Mouse (Mus musculus): ENCODE measurements at regions not wholly inside any gene's neighbourhood (a gene's known extent, or its start where the extent isn't known, plus 50 kb on each side); places are given as distances from the start of the nearest gene placed in this dataset.
A peak's percentile ranks its signal among the peaks of the same experiment; 100 is the strongest.

DNA sequence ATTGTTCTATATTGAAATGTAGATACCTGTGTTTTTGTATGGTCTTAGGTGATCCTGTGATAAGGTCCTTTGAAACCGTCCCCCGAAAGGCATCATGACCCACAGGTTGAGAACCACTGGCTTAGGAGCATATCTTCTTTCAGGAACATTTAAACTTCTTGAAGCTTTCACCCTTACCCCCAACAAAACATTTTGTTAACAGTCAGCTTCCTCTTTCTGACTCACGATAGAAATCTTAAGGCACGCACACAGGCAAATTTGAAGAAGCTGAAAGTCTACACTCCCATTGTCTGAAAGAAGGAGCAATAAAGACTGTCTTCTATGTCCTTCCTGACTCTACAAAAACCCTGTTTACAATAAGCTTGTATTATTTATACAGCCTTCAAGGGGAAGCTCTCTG, 388.2 kb downstream of the Setd4 start:
- 44% methylated on average over 4 of the region's 4 CpGs for WGBS (ENCODE audit: insufficient replicate concordance)

DNA sequence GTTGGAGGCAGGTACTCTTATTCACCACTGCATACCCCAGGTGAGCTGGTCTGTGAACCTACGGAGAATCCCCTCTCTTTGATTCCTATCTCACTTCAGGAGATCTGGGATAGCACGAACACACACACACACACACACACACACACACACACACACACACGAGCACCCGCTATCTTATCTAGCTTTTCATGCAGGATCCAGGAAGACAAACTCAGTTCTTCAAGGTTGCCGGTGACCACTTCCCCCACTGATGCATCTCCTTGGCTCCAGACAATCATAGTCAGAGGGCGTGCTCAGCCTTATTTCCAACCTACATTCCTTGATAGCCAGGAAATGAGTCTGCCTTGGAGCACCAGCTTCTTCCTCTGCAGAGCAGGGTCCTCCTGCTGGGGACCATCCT, 387.7 kb upstream of the Runx1 start:
- Histone ChIP-seq H3K9me3 (replicated peaks; ENCODE audit: control insufficient read depth, low read length) (no peaks in the 10 kb centered on the region), H3K4me1 (ENCODE audit: control insufficient read depth, low read depth, low read length) (no peaks in the 10 kb centered on the region), H3K27ac (ENCODE audit: low read length) (no peak overlapping the region), H3K9ac (ENCODE audit: low read depth, low read length) (no peak overlapping the region), H3K4me2 (ENCODE audit: low read depth, low read length) (no peak overlapping the region), H3K27me3 (ENCODE audit: control insufficient read depth, insufficient read depth, low read depth, low read length) (peaks cover 9% of the 10 kb centered on the region), H3K36me3 (ENCODE audit: control insufficient read depth, insufficient read depth) (no peaks in the 10 kb centered on the region), H3K4me3 (ENCODE audit: low read depth, low read length) (no peak overlapping the region)
- WGBS (ENCODE audit: insufficient replicate concordance): 35% methylated on average over 6 of the region's 6 CpGs
- no peak for ATAC-seq (ENCODE audit: low read depth)

More for the DNA sequence above, 388.2 kb downstream of the Setd4 start:
- H3K9ac ChIP-seq (ENCODE audit: low read depth, low read length): no peak overlapping the region
- ATAC-seq (ENCODE audit: low read depth): no peak
- no peaks in the 10 kb centered on the region; the same call in 1 of the 2 replicates for H3K4me1 ChIP-seq (ENCODE audit: control insufficient read depth, low read depth, low read length)
- no peak overlapping the region for H3K27ac ChIP-seq (ENCODE audit: low read length)
- H3K4me3 ChIP-seq (ENCODE audit: low read depth, low read length): no peak overlapping the region
- H3K9me3 ChIP-seq (replicated peaks; ENCODE audit: control insufficient read depth, low read length): no peaks in the 10 kb centered on the region
- no peak overlapping the region for H3K4me2 ChIP-seq (ENCODE audit: low read depth, low read length)
- no peaks in the 10 kb centered on the region for H3K36me3 ChIP-seq (ENCODE audit: control insufficient read depth, insufficient read depth)
- H3K27me3 ChIP-seq (ENCODE audit: control insufficient read depth, insufficient read depth, low read depth, low read length): peaks cover 9% of the 10 kb centered on the region

DNA sequence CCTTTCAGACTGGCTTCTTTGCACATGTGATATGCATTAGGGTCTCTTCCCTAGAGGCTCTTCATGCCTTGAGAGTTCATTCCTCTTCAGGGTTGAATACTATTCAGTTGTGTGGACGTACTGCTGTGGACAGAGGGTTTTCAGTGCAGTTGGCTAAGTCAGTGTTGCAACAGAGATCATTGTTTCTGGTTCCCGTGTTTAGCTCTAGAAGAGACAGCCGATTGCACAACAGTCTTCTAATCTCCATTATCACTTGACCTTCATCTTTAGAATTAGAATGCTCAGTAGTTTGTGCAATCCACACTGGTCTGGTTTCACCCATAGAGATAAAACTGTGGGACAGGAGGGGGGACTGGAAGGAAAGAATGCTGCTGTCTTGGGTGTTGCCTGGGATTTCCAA, 381.7 kb upstream of the Runx1 start:
- no peaks in the 10 kb centered on the region for H3K36me3 ChIP-seq (ENCODE audit: control insufficient read depth, insufficient read depth)
- no peak for ATAC-seq (ENCODE audit: low read depth)
- 27% methylated on average over 3 of the region's 3 CpGs for WGBS (ENCODE audit: insufficient replicate concordance)

DNA sequence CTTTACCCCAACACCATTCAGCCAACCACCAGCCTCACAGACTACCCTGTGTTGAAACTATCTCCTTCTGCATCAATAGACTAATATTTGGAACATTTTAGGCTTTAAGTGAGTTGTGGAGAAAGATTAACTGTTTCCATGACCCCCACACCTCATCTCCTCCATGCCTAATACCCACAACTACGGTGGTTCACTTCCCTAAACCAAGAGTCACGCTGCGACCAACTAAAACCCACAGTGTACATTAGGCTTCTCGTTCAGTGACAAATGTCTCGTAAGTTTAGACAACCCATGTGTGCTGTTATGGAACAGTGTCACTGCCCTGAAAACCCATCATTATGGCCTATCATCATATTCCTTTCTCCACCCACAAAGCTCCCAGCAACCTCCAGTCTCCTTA, 381.3 kb upstream of the Runx1 start:
- Histone ChIP-seq H3K27ac (ENCODE audit: low read length) (no peak overlapping the region), H3K36me3 (ENCODE audit: control insufficient read depth, insufficient read depth) (no peaks in the 10 kb centered on the region), H3K4me2 (ENCODE audit: low read depth, low read length) (no peak overlapping the region), H3K27me3 (ENCODE audit: control insufficient read depth, insufficient read depth, low read depth, low read length) (no peaks in the 10 kb centered on the region), H3K4me3 (ENCODE audit: low read depth, low read length) (no peak overlapping the region), H3K4me1 (ENCODE audit: control insufficient read depth, low read depth, low read length) (peaks cover 2% of the 10 kb centered on the region; the same call in 1 of the 2 replicates), H3K9ac (ENCODE audit: low read depth, low read length) (no peak overlapping the region), H3K9me3 (replicated peaks; ENCODE audit: control insufficient read depth, low read length) (no peaks in the 10 kb centered on the region)
- WGBS (ENCODE audit: insufficient replicate concordance): 44% methylated on average over 5 of the region's 5 CpGs
- no peak for ATAC-seq (ENCODE audit: low read depth)

More for the DNA sequence above, 381.7 kb upstream of the Runx1 start:
- Histone ChIP-seq H3K4me2 (ENCODE audit: low read depth, low read length) (no peak overlapping the region), H3K27ac (ENCODE audit: low read length) (no peak overlapping the region), H3K9ac (ENCODE audit: low read depth, low read length) (no peak overlapping the region), H3K4me3 (ENCODE audit: low read depth, low read length) (no peak overlapping the region), H3K4me1 (ENCODE audit: control insufficient read depth, low read depth, low read length) (peaks cover 2% of the 10 kb centered on the region; the same call in 1 of the 2 replicates), H3K9me3 (replicated peaks; ENCODE audit: control insufficient read depth, low read length) (no peaks in the 10 kb centered on the region), H3K27me3 (ENCODE audit: control insufficient read depth, insufficient read depth, low read depth, low read length) (no peaks in the 10 kb centered on the region)

DNA sequence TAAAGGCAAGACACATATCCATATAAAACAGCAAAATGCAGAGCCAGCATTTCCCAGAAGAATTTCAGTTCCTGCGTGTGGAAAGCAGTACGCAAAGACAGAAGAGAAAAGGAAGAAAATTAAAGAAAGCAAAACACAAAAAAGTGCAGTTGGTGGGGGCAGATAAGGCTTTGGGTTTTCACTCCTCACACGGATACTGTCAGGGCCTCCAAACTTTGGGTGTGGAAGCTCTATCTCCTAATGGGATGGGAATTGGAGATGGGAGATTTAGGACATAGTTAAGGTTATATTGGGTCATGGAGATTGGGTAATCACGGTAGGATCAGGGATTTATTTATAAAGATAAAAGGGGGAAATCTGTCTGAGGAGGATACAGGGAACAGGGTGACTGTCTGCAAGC, 380.4 kb upstream of the Runx1 start:
- Histone ChIP-seq H3K9me3 (replicated peaks; ENCODE audit: control insufficient read depth, low read length) (no peaks in the 10 kb centered on the region), H3K9ac (ENCODE audit: low read depth, low read length) (no peak overlapping the region), H3K27me3 (ENCODE audit: control insufficient read depth, insufficient read depth, low read depth, low read length) (no peaks in the 10 kb centered on the region), H3K4me3 (ENCODE audit: low read depth, low read length) (no peak overlapping the region), H3K4me1 (ENCODE audit: control insufficient read depth, low read depth, low read length) (peaks cover 2% of the 10 kb centered on the region; the same call in 1 of the 2 replicates), H3K36me3 (ENCODE audit: control insufficient read depth, insufficient read depth) (no peaks in the 10 kb centered on the region), H3K27ac (ENCODE audit: low read length) (no peak overlapping the region), H3K4me2 (ENCODE audit: low read depth, low read length) (no peak overlapping the region)
- WGBS (ENCODE audit: insufficient replicate concordance): 29% methylated on average over 4 of the region's 4 CpGs
- no peak for ATAC-seq (ENCODE audit: low read depth)

DNA sequence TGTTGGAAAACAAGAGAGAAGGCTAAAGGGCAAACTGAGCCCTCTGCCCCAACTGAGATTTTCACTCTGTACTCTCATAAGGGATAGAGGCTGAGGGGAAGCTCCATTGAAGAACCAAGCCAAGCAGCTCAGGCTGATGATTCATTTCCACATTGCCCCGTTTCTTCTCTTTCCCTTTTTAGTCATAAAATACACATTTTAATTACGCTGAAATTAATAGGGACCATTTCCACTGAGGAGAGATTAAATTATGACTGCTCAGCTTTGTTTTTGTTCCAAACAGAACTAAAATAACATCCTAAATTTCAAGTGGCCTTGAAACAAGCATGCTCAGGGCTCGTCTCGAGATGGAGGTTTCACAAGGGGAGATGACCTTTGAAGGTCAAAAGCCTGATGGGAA, 378.7 kb upstream of the Runx1 start:
- H3K4me1 ChIP-seq (ENCODE audit: control insufficient read depth, low read depth, low read length): peaks cover 2% of the 10 kb centered on the region; the same call in 1 of the 2 replicates
- no peaks in the 10 kb centered on the region for H3K9me3 ChIP-seq (replicated peaks; ENCODE audit: control insufficient read depth, low read length)
- H3K27ac ChIP-seq (ENCODE audit: low read length): no peak overlapping the region
- H3K4me2 ChIP-seq (ENCODE audit: low read depth, low read length): no peak overlapping the region
- no peak for ATAC-seq (ENCODE audit: low read depth)
- H3K27me3 ChIP-seq (ENCODE audit: control insufficient read depth, insufficient read depth, low read depth, low read length): no peaks in the 10 kb centered on the region
- H3K4me3 ChIP-seq (ENCODE audit: low read depth, low read length): no peak overlapping the region
- H3K36me3 ChIP-seq (ENCODE audit: control insufficient read depth, insufficient read depth): no peaks in the 10 kb centered on the region
- H3K9ac ChIP-seq (ENCODE audit: low read depth, low read length): no peak overlapping the region
- 63% methylated on average over 4 of the region's 4 CpGs for WGBS (ENCODE audit: insufficient replicate concordance)

DNA sequence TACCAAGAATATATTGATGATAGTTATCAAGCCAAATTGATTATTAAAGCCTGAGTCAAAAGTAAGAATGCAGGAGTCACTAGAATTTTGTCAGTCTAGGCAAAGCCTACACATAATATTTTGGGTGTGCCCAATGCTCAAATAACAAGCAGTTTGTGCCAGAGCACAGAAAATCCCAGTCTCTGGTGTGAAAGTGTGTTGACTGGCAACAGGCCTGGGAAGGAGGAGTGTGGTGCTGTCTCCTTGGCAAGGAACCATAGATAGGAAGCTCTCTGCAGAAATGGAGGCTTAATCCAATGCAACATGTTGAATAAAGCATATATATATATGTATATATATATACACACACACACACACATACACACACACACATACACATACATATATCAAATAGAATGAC, 376.6 kb upstream of the Runx1 start:
- Histone ChIP-seq H3K36me3 (ENCODE audit: control insufficient read depth, insufficient read depth) (no peaks in the 10 kb centered on the region), H3K4me2 (ENCODE audit: low read depth, low read length) (no peak overlapping the region), H3K27me3 (ENCODE audit: control insufficient read depth, insufficient read depth, low read depth, low read length) (no peaks in the 10 kb centered on the region), H3K27ac (ENCODE audit: low read length) (no peak overlapping the region), H3K4me3 (ENCODE audit: low read depth, low read length) (no peak overlapping the region), H3K9ac (ENCODE audit: low read depth, low read length) (no peak overlapping the region), H3K9me3 (replicated peaks; ENCODE audit: control insufficient read depth, low read length) (no peaks in the 10 kb centered on the region), H3K4me1 (ENCODE audit: control insufficient read depth, low read depth, low read length) (peaks cover 11% of the 10 kb centered on the region)
- no peak for ATAC-seq (ENCODE audit: low read depth)

DNA sequence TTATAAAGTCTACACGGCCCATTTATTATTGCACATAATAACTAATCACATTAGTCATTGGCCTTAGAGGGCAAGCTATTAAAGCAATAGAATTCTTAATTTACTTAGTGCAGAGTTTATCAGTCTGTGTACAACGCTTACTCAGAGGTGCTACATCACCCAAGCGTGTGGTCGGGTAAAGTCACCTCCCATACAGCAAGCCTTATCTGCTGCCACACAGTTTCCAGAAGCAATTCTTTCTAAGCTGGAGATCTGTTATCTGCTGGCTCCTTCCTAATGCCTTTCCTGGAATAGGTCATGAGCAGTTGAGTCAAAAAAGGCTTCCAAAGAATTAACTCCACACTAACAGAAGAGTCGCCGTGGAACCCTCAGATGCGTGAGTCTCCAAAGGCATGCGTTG, 371.4 kb upstream of the Runx1 start:
- Histone ChIP-seq H3K36me3 (ENCODE audit: control insufficient read depth, insufficient read depth) (no peaks in the 10 kb centered on the region), H3K9me3 (replicated peaks; ENCODE audit: control insufficient read depth, low read length) (no peaks in the 10 kb centered on the region), H3K9ac (ENCODE audit: low read depth, low read length) (peak overlapping the region; percentile 36), H3K27ac (ENCODE audit: low read length) (peak overlapping the region; percentile 78), H3K4me2 (ENCODE audit: low read depth, low read length) (peak overlapping the region; percentile 58), H3K4me1 (ENCODE audit: control insufficient read depth, low read depth, low read length) (peaks cover 21% of the 10 kb centered on the region), H3K27me3 (ENCODE audit: control insufficient read depth, insufficient read depth, low read depth, low read length) (no peaks in the 10 kb centered on the region), H3K4me3 (ENCODE audit: low read depth, low read length) (peak overlapping the region; percentile 30)
- 22% methylated on average over 8 of the region's 8 CpGs for WGBS (ENCODE audit: insufficient replicate concordance)
- peak; percentile 99 for ATAC-seq (ENCODE audit: low read depth)

DNA sequence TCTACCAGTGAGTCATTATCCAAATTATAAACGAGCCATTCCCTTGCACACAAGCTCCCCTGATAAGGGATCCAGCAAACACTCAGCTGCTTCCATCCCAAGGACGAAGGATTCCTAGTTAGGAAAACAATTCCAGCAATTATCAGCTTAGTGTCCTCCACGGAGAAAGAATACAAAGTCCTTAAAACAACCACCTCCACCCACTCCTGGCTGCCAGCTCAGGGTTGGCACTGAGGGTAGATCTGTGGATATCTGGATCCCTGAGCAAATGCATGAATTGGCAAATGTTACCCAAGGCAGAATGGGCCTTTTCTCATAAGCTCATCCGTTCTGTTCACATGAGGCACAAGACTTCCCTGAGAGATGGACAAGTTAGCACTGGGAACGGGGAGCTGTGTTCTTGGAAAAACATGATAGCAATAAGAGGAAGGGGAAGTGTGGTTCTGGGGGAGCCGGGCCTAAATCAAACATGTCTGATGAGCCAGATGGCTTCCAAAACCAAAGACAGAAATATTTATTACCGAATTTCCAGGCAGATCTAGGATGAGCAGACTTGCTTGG, 368.1 kb upstream of the Runx1 start:
- no peak for ATAC-seq (ENCODE audit: low read depth)
- no peak overlapping the region for H3K4me2 ChIP-seq (ENCODE audit: low read depth, low read length)
- H3K27me3 ChIP-seq (ENCODE audit: control insufficient read depth, insufficient read depth, low read depth, low read length): no peaks in the 10 kb centered on the region; the same call in 1 of the 2 replicates
- H3K4me1 ChIP-seq (ENCODE audit: control insufficient read depth, low read depth, low read length): peaks cover 21% of the 10 kb centered on the region
- no peak overlapping the region for H3K4me3 ChIP-seq (ENCODE audit: low read depth, low read length)
- no peak overlapping the region for H3K9ac ChIP-seq (ENCODE audit: low read depth, low read length)
- WGBS (ENCODE audit: insufficient replicate concordance): 45% methylated on average over 7 of the region's 7 CpGs
- no peak overlapping the region for H3K27ac ChIP-seq (ENCODE audit: low read length)
- no peaks in the 10 kb centered on the region for H3K36me3 ChIP-seq (ENCODE audit: control insufficient read depth, insufficient read depth)
- no peaks in the 10 kb centered on the region for H3K9me3 ChIP-seq (replicated peaks; ENCODE audit: control insufficient read depth, low read length)
